Mouse (Mus musculus) frontal cortex, adult (tissue): ENCODE results near the gene Sod2.
"Not testable (repeated sequence)": the region's sequence is repeated elsewhere in the genome, so short reads cannot be mapped to it uniquely, and the experiment has no call there.

Source experiments
- ATAC-seq: cut with Nextera tagmentation; 2 replicates; pipeline ENCODE4 v1.9.2; 2017; ENCODE audit warnings: mild to moderate bottlenecking, moderate library complexity, mixed read lengths; ENCODE audit not compliant: low TSS enrichment

The Sod2 gene

GRCm38 (mm10) chr17:13006546-13006945, at the start of gene Sod2:
Gene Sod2 (plus strand): TSS chr17:13006846.
- not testable (repeated sequence) for ATAC-seq

DNA sequence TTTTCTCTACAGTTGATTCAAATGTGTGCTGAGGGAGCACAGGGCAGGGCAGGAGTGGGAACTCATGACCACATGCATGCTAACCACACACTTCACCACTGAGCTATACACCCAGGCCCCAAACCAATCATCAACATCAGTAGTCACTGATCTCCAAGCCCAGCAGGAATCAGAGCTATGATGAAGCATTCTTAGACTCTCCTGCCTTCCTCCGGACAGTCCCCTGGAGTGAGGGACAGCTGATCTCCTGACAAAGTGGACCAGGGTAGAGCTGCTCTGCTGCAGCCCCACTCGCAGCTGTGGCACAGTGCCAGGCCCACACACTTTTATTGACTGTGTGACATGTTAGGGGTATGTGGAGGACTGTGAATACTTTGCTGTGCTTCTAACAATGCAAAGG, 47.3 kb upstream of the Sod2 start:
- not testable (repeated sequence) for ATAC-seq

DNA sequence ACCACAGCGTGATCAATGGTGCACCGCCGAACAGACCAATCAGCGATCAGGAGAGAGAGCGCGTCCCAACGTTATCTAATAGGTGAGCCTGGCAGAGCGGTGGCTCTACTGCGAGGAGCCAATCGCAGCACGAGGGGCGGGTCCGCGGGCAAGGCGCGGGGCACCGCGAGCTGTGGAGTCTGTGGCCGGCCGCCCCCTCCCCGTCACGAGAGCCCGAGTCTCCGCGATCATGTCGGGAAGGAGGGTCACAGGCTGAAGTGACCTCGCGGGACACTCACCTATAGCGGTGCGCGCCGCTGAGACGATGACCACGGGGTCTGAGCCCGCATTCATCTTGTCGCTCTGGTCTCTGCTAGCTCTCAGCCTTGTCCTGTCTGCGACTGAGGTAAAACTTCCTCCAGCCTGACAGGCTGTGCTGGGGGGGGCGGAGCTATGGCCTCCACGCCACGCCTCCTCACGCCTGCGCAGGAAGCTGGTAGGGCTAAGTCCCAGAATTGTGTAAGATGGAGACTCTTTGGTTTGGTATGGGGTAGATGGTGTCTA, 46.2 kb upstream of the Sod2 start, which contains the start of gene Acat2:
Gene Acat2, minus strand, starts transcription at position 417 of the 543 bp plus-strand sequence.
- peak; percentile 96 for ATAC-seq

GRCm38 (mm10) chr17:12963476-12963875, 43.2 kb upstream of the Sod2 start:
- no peak for ATAC-seq

GRCm38 (mm10) chr17:12967173-12967572, 39.5 kb upstream of the Sod2 start:
- ATAC-seq, result no peak

DNA sequence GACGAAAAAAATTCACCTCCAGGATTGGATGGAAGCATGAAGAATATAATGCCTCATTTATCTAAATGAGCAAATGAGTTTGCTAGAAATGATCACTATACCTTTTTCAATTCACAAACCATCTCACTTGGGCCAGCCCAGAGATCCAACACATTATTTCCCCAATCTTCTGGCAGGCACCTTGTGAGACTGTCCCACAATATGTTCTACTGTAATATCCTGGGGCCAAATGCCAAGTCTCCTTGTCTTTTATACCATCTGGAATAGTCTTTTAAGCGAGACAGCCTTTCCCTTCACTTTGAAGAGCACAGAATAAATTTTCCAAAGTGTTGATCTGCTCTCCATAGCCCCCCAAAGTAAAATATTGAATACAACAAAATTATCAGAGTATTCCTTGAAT, 32.8 kb upstream of the Sod2 start:
- no peak for ATAC-seq

GRCm38 (mm10) chr17:12978546-12978945, 28.1 kb upstream of the Sod2 start:
- ATAC-seq, result no peak

DNA sequence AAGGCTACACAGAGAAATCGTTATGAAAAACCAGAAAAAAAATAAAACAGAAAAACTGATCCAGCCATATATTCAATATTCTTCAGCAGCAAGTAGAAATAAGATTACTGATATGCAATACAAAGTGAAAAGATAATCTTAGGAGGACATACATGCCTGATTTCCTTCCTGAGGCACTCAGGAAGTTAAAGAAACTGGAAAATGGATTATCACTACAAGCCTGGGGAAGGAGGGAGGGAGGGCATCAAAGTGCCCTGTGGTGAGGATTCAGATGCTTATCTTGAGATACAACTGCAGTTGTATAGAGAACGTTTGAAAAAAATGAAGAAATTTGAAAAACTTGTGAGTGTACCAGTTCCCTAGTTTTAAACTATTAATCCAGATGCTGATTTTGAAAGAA, 22.7 kb upstream of the Sod2 start:
- ATAC-seq, result no peak

DNA sequence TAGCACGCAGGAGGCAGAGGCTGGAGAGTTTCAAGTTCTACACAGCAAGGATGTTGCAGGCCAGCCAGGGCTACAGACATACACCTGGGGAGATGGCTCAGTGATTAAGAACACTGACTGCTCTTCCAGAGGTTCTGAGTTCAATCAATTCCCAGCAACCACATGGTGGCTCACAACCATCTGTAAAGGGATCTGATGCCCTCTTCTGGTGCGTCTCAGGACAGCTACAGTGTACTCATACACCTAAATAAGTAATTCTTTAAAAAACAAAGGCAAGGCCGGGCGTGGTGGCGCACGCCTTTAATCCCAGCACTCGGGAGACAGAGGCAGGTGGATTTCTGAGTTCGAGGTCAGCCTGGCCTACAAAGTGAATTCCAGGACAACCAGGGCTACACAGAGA, 18.6 kb upstream of the Sod2 start:
- not testable (repeated sequence) for ATAC-seq

DNA sequence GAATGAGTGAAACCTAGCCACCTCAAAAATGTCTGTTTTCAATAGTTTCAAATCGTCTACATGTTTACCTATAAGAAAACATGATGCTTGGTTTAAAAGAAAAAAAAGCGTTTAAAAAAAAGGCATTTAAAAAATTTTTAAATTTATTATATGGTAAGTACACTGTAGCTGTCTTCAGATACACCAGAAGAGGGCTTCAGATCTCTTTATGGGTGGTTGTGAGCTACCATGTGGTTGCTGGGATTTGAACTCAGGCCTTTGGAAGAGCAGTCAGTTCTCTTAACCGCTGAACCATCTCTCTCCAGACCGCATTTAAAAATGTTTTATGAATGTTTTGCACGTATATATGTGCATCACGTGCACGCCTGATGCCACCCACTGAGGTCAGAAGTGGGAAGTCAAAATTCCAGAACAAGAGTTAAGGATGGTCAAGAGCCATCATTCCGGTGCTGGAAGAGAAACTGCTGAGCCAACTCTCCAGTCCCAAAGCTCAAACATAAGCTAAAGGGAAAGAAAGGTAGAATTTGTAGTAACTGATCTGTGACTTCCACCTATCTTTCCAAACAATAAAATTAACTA, 16.0 kb upstream of the Sod2 start:
- ATAC-seq, result no peak

DNA sequence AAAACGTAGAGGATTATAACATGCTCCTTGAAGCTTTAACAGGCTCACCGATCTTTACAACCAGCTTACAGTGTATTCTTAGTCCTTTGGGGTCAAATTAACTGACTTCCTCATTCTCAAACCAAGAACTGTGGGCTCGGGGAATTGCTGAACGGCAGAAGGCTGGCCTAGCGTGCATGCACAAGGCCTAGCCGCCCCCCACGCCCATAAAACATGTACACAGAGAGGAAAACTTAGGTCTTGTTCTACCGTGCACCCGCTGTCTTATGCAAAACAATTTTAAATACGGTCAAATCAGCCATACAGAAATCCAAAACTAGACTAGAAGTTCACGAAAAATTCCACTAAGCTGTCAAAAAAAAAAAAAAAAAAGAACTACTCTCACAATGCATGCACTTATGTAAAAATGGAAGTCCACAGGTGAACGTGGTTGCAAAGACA, 15.4 kb upstream of the Sod2 start:
- ATAC-seq, result no peak

DNA sequence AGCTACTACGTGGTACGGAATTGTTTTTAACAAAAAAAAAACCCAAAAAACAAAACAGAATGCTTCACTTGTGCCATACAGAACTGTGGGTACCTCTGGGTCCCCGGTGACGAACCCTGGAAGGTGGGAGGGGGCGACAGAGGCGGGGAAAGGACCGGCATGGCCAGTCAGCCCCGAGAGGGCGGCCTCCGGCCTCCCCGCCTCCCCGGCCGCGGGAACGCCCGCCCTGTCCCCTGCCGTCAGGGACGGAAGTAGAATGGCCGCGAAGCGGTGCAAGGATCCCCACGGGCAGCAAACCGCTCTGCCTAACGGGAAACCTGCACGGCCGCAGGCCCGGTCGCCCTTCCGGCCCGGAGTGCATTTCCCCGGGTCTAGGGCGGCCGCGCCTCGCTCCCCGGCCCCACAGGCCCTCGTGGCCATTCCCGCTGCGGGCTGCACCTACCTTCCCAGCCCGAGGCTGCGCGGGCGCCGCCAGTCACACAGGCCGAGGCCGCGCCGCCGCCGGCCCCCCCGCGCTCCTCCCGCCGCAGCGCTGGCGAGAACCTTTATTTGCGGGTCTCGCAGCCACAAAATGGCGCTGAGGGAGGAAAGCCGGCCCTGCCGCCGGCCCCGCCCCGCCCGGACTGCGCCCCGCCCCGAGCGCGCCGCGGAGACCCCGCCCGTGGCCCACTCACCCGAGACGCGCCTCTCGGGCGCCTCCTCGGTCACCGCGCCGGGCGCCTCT, 14.8 kb upstream of the Sod2 start:
- peak; percentile 78 for ATAC-seq

GRCm38 (mm10) chr17:12992470-12992991, 14.1 kb upstream of the Sod2 start:
- peak; percentile 86 for ATAC-seq

GRCm38 (mm10) chr17:12994069-12994468, 12.6 kb upstream of the Sod2 start, which contains the start of gene Wtap:
Gene Wtap (minus strand): TSS chr17:12994169.
- ATAC-seq, result no peak

DNA sequence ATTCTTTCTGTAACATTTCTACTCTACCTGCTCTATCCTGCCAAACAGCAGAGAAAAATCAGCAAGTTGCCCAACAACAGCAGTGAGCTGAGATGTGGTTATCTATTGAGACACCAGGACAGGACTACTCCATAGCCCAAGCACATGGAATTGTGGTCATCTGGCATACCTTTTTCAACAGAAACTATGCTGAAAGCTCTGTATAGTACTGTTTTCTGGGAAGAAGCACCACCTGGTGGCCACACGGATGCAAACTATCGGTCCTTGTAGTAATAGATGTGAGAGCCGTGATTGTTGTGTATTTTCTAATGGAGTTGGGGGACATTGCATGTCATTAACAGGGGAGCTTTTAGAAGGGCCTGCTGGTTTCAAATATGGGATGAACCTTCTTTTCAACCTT, 10.3 kb upstream of the Sod2 start:
- 0 out of 2 replicates have a peak, but pooled peaks have one; percentile 39 for ATAC-seq

DNA sequence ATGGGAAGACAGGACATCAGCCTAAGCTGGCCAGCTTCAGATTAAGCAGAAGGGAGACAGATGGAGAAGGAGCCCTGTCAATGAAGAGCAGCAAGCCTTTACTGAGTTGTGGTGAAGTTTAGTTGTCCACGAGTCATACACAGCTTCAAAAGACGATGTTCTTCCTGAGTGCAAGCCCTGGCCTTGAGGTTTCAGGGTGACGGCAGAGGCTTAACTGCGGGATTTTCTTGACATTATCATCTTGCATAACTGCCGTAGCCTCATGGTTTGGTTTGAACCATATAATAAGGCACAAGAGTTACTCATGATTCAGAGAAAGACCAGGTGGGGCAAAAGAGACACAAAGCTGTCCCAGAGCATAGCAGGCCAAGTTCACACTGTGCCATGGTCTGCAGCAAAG, 8.8 kb upstream of the Sod2 start:
- no peak for ATAC-seq

GRCm38 (mm10) chr17:12999069-12999468, 7.6 kb upstream of the Sod2 start:
- ATAC-seq, result no peak

- ATAC-seq, result not testable (repeated sequence)
Measured at GRCm38 (mm10) chr17:13002243-13002642, 4.4 kb upstream of the Sod2 start.

GRCm38 (mm10) chr17:13004436-13004835, 2.2 kb upstream of the Sod2 start:
- ATAC-seq, result not testable (repeated sequence)

GRCm38 (mm10) chr17:13006984-13007383, 338 bp downstream of the Sod2 start:
- no peak for ATAC-seq

DNA sequence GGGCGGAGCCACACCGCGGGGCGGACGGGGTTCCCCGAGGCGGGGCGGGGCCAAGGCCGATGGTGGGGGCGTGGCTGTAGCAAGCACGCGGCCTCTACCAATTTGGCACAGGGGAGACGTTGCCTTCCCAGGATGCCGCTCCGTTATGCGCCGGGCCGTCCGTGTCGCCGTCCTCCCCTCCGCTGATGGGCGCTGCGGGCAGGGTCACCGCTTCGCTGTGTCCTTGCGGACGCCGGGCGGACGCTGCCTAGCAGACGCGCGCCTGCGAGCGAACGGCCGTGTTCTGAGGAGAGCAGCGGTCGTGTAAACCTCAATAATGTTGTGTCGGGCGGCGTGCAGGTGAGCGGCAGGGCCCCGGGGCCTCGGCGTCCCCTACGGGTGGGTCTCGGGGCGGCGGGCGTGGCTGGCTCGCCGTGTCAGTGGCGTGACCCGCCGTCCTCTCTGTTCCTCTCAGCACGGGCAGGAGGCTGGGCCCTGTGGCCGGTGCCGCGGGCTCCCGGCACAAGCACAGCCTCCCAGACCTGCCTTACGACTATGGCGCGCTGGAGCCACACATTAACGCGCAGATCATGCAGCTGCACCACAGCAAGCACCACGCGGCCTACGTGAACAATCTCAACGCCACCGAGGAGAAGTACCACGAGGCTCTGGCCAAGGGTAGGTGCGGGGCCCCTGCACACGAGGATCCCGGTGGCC, 1.2 kb downstream of the Sod2 start:
- ATAC-seq, result peak; percentile 96

DNA sequence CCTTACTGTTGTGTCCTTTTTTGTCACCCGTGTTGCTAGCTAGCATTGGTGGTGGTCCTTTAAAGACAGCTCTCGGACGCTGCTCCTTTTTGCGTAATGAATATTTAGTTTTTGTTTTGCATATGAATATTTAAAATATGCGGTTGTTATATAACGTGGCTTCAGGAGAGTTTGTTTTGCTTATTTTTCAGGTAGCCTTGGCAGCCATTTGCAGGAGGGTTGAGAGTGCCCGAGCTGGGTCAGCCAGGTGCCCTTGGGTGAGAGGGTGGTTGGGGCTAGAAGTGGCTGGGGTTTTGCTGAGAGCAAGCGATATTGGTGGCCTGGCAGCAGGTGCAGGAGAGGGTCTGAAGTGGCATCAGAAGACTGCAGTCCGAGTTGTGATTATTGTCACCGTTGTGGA, 1.9 kb downstream of the Sod2 start:
- no peak for ATAC-seq
